Mouse (Mus musculus) left cerebral cortex, adult 6 months (tissue): Measurements from ENCODE around the gene Hcar1. TPM values are rescaled to one million over a fixed set of nuclear protein-coding genes. Genes with fewer than 3 reads are reported as not detected.

Experiments
- long read RNA-seq, 2 experiments: library from polyadenylated mRNA; unstranded; transcript quantifications; one replicate each; pipeline ENCODE4 v2.0.0; 2019 to 2020
- polyA plus RNA-seq: library from polyadenylated mRNA; unstranded; fragments of <200 nt; fragmentation: Nextera tagmentation; gene quantifications from 2 replicates; pipeline ENCODE4 v1.2.3, GENCODE M21; 2021

Gene Hcar1
- polyA plus RNA-seq, result 0.38 and 0.56 TPM in 2 replicates
- long read RNA-seq, experiment 1, partial matches to known transcripts, result 0 of 1 reads
- long read RNA-seq, experiment 1, other reads (novel, unspliced or antisense), result 0 of 1 reads
- long read RNA-seq, experiment 2, partial matches to known transcripts, result 0 of 2 reads
- long read RNA-seq, experiment 2, other reads (novel, unspliced or antisense), result 0 of 2 reads

GRCm38 (mm10) chr5:123879928-123880327 is at the start of gene Hcar1:
Gene Hcar1 (minus strand): TSS chr5:123880020.

GRCm38 (mm10) chr5:123927118-123927517 is 47.3 kb upstream of the Hcar1 start, which contains the start of gene Gm43518:
Gene Gm43518 (plus strand): TSS chr5:123927418.

DNA sequence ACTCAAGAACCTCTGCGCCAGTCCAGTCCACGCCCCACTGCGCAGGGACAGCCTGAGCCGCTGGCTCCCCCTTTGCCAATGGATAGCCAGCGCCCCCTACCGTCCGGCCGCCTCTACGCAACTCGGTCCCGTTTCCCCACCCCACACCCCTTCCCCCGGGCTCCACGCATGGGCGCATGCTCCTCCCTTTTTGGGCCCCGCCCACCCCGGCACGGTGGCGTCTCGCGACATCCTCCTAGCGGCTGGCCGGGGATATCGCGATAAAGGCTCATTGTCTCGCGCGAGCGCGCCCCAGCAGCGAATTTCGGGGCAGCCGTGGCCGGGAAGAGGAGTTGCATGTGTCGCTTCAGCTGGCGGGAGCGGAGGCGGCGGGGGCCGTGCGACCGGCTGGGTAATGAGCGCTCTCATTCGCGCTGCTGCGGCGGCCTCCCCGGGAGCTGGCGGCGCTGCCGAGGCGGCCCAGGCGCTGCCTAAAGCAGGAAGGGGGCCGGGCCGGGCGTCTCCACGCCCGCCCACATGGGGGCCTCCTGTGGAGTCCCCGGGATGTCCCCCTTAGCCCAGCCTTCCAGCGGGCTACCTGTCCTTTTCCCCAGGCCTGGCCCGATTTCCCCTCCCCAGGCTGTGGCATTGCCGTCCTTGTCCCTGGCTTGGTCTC is 27.3 kb upstream of the Hcar1 start, which contains the start of gene Denr:
TSS of gene Denr (plus strand) at position 200 of the 655 bp plus-strand sequence.

DNA sequence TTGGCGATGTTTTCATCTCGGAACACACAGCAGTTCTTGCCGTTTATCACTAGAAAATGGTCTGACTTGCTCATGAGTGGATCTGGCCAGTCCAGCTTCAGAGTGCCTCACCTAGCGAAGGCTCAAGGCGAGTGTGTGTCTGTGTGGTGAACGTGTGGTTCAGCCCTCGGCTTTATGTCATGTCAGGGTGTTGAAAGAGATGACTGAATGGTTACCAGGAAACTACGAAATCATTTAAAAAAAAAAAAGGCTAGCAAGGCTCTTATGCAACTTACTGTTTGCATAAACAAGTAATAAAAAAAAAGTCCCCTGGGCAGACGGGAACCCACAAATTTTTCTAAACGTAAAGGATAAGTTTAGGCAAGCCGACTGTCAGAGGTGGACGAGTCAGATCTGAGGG is 14.5 kb downstream of the Hcar1 start, which contains the start of gene Hcar2:
TSS of gene Hcar2 (minus strand) at position 135 of the 400 bp plus-strand sequence.

Other genes starting within 250 kb of the Hcar1 start
- gene Clip1, start 195.4 kb downstream of the Hcar1 start, polyA plus RNA-seq, result 32.8 and 39.0 TPM in 2 replicates
- gene Zcchc8, start 158.9 kb downstream of the Hcar1 start, polyA plus RNA-seq, result 16.1 and 16.9 TPM in 2 replicates
- 47.0 and 58.7 TPM in 2 replicates for gene Rsrc2, start 130.6 kb downstream of the Hcar1 start, polyA plus RNA-seq
- 0.63 and 1.7 TPM in 2 replicates for gene Kntc1, start 130.3 kb downstream of the Hcar1 start, polyA plus RNA-seq
- gene Hcar2, start 14.5 kb downstream of the Hcar1 start, polyA plus RNA-seq, result 0.09 TPM in 1 of 2 replicates, not detected in the other
- 93.0 and 152 TPM in 2 replicates for gene Denr, start 27.2 kb upstream of the Hcar1 start, polyA plus RNA-seq
- gene Gm43518, start 47.4 kb upstream of the Hcar1 start, polyA plus RNA-seq, result not detected in 2 replicates
- 1.8 and 3.2 TPM in 2 replicates for gene Ccdc62, start 50.7 kb upstream of the Hcar1 start, polyA plus RNA-seq
- gene Hip1r, start 93.6 kb upstream of the Hcar1 start, polyA plus RNA-seq, result 10.4 and 11.5 TPM in 2 replicates
- gene Vps37b, start 152.2 kb upstream of the Hcar1 start, polyA plus RNA-seq, result 13.1 and 26.3 TPM in 2 replicates
- 28.7 and 35.1 TPM in 2 replicates for gene Abcb9, start 215.8 kb upstream of the Hcar1 start, polyA plus RNA-seq
- 46.6 and 68.3 TPM in 2 replicates for gene Ogfod2, start 232.3 kb upstream of the Hcar1 start, polyA plus RNA-seq
- gene Arl6ip4, start 236.1 kb upstream of the Hcar1 start, polyA plus RNA-seq, result 105 and 120 TPM in 2 replicates